Mouse (Mus musculus): ENCODE measurements around the gene Eloa. TPM values are rescaled to one million over a fixed set of nuclear protein-coding genes. Genes with fewer than 3 reads are reported as not detected.
"Not testable (repeated sequence)": the region's sequence is repeated elsewhere in the genome, so short reads cannot be mapped to it uniquely, and the experiment has no call there.

The Eloa gene
- polyA plus RNA-seq, 1 experiment from 2014 or later = 29.7 TPM

GRCm38 (mm10) chr4:135980223-135980622, 41.3 kb downstream of the Eloa start:
- WGBS = 91% methylated on average over 4 of the region's 5 CpGs
- peaks cover 19% of the 10 kb centered on the region for H3K36me3 ChIP-seq (ENCODE audit: control insufficient read depth, insufficient read depth, low read length)
- ATAC-seq (ENCODE audit: low read depth); H3K4me2 ChIP-seq (ENCODE audit: low read depth, low read length); H3K9me3 ChIP-seq (ENCODE audit: control insufficient read depth, low read length); H3K27me3 ChIP-seq (ENCODE audit: control insufficient read depth, insufficient read depth, low read length); H3K4me3 ChIP-seq (ENCODE audit: low read depth, low read length); H3K9ac ChIP-seq (replicated peaks; ENCODE audit: low read depth, low read length); H3K4me1 ChIP-seq (ENCODE audit: control insufficient read depth, insufficient read depth, low read length); H3K27ac ChIP-seq (ENCODE audit: low read depth, low read length): not testable (repeated sequence)

DNA sequence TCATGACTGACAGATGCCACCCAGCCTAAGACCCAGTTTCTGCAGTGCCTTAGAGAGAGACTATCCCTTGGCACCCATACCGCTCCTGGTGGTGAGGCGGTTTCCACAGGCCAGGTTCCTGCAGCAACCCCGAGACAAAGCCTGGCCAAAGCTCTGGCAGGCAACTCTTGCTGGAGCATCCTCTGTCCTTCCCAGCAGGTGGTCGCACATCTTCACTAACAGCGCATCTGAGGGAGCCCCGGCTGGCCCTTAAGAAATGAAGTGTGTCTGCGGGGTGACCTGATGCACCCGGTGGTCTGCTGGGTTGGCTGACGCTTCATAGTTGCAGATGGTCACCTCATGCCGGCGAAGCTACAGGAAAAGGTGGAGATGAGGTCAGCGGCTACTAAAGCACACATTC, 45.4 kb downstream of the Eloa start:
- no peaks in the 10 kb centered on the region for H3K9me3 ChIP-seq (ENCODE audit: control insufficient read depth, low read length)
- no peaks in the 10 kb centered on the region for H3K27me3 ChIP-seq (ENCODE audit: control insufficient read depth, insufficient read depth, low read length)
- peaks cover 19% of the 10 kb centered on the region for H3K36me3 ChIP-seq (ENCODE audit: control insufficient read depth, insufficient read depth, low read length)
- WGBS = 92% methylated on average over 12 of the region's 12 CpGs
- no peak overlapping the region for H3K9ac ChIP-seq (replicated peaks; ENCODE audit: low read depth, low read length)
- no peak for ATAC-seq (ENCODE audit: low read depth)
- H3K4me2 ChIP-seq (ENCODE audit: low read depth, low read length) = no peak overlapping the region
- peaks cover 9% of the 10 kb centered on the region for H3K4me1 ChIP-seq (ENCODE audit: control insufficient read depth, insufficient read depth, low read length)
- H3K4me3 ChIP-seq (ENCODE audit: low read depth, low read length) = no peak overlapping the region
- H3K27ac ChIP-seq (ENCODE audit: low read depth, low read length) = no peak overlapping the region

- no peak for ATAC-seq (ENCODE audit: low read depth)
- H3K27me3 ChIP-seq (ENCODE audit: control insufficient read depth, insufficient read depth, low read length) = no peaks in the 10 kb centered on the region
- H3K27ac ChIP-seq (ENCODE audit: low read depth, low read length) = peak overlapping the region; percentile 55
- no peaks in the 10 kb centered on the region for H3K9me3 ChIP-seq (ENCODE audit: control insufficient read depth, low read length)
- WGBS = 78% methylated on average over 13 of the region's 13 CpGs
- peaks cover 34% of the 10 kb centered on the region for H3K36me3 ChIP-seq (ENCODE audit: control insufficient read depth, insufficient read depth, low read length)
- H3K9ac ChIP-seq (replicated peaks; ENCODE audit: low read depth, low read length) = peak overlapping the region; percentile 80; the same call in 1 of the 2 replicates
- H3K4me2 ChIP-seq (ENCODE audit: low read depth, low read length) = peak overlapping the region; percentile 92
- peaks cover 9% of the 10 kb centered on the region for H3K4me1 ChIP-seq (ENCODE audit: control insufficient read depth, insufficient read depth, low read length)
- peak overlapping the region; percentile 97 for H3K4me3 ChIP-seq (ENCODE audit: low read depth, low read length)
Measured at GRCm38 (mm10) chr4:135972911-135973811, 48.4 kb downstream of the Eloa start.

GRCm38 (mm10) chr4:135972556-135972906, 49.0 kb downstream of the Eloa start, which contains the start of gene Lypla2:
Gene Lypla2 (minus strand): TSS chr4:135972626.
- Histone ChIP-seq H3K36me3 (ENCODE audit: control insufficient read depth, insufficient read depth, low read length) (peaks cover 38% of the 10 kb centered on the region), H3K27me3 (ENCODE audit: control insufficient read depth, insufficient read depth, low read length) (no peaks in the 10 kb centered on the region), H3K9ac (replicated peaks; ENCODE audit: low read depth, low read length) (peak within 1 kb of the TSS; percentile 80), H3K27ac (ENCODE audit: low read depth, low read length) (peak within 1 kb of the TSS; percentile 55), H3K9me3 (ENCODE audit: control insufficient read depth, low read length) (no peaks in the 10 kb centered on the region), H3K4me2 (ENCODE audit: low read depth, low read length) (peak within 1 kb of the TSS; percentile 92), H3K4me1 (ENCODE audit: control insufficient read depth, insufficient read depth, low read length) (peaks cover 9% of the 10 kb centered on the region), H3K4me3 (ENCODE audit: low read depth, low read length) (peak within 1 kb of the TSS; percentile 97)
- under 1% methylated on average over 19 of the region's 19 CpGs for WGBS
- peak; percentile 79 for ATAC-seq (ENCODE audit: low read depth)

GRCm38 (mm10) chr4:135971805-135972555, 49.6 kb downstream of the Eloa start:
- H3K4me3 ChIP-seq (ENCODE audit: low read depth, low read length) = peak overlapping the region; percentile 97

GRCm38 (mm10) chr4:135970585-135970984, 51.0 kb downstream of the Eloa start:
- Histone ChIP-seq H3K4me2 (ENCODE audit: low read depth, low read length) (peak overlapping the region; percentile 9; the same call in 1 of the 2 replicates), H3K27ac (ENCODE audit: low read depth, low read length) (no peak overlapping the region), H3K4me3 (ENCODE audit: low read depth, low read length) (no peak overlapping the region), H3K4me1 (ENCODE audit: control insufficient read depth, insufficient read depth, low read length) (peaks cover 9% of the 10 kb centered on the region), H3K9ac (replicated peaks; ENCODE audit: low read depth, low read length) (no peak overlapping the region), H3K27me3 (ENCODE audit: control insufficient read depth, insufficient read depth, low read length) (no peaks in the 10 kb centered on the region), H3K9me3 (ENCODE audit: control insufficient read depth, low read length) (no peaks in the 10 kb centered on the region), H3K36me3 (ENCODE audit: control insufficient read depth, insufficient read depth, low read length) (peaks cover 35% of the 10 kb centered on the region)
- WGBS = 95% methylated on average over 11 of the region's 11 CpGs
- ATAC-seq (ENCODE audit: low read depth) = no peak

More at GRCm38 (mm10) chr4:135971805-135972555, 49.6 kb downstream of the Eloa start:
- peak; percentile 42; the same call in 1 of the 2 replicates for ATAC-seq (ENCODE audit: low read depth)
- Histone ChIP-seq H3K27me3 (ENCODE audit: control insufficient read depth, insufficient read depth, low read length) (no peaks in the 10 kb centered on the region), H3K4me1 (ENCODE audit: control insufficient read depth, insufficient read depth, low read length) (peaks cover 9% of the 10 kb centered on the region), H3K27ac (ENCODE audit: low read depth, low read length) (peak overlapping the region; percentile 55), H3K9me3 (ENCODE audit: control insufficient read depth, low read length) (no peaks in the 10 kb centered on the region), H3K36me3 (ENCODE audit: control insufficient read depth, insufficient read depth, low read length) (peaks cover 41% of the 10 kb centered on the region), H3K4me2 (ENCODE audit: low read depth, low read length) (peak overlapping the region; percentile 92), H3K9ac (replicated peaks; ENCODE audit: low read depth, low read length) (peak overlapping the region; percentile 80)
- WGBS = under 1% methylated on average over 35 of the region's 35 CpGs

DNA sequence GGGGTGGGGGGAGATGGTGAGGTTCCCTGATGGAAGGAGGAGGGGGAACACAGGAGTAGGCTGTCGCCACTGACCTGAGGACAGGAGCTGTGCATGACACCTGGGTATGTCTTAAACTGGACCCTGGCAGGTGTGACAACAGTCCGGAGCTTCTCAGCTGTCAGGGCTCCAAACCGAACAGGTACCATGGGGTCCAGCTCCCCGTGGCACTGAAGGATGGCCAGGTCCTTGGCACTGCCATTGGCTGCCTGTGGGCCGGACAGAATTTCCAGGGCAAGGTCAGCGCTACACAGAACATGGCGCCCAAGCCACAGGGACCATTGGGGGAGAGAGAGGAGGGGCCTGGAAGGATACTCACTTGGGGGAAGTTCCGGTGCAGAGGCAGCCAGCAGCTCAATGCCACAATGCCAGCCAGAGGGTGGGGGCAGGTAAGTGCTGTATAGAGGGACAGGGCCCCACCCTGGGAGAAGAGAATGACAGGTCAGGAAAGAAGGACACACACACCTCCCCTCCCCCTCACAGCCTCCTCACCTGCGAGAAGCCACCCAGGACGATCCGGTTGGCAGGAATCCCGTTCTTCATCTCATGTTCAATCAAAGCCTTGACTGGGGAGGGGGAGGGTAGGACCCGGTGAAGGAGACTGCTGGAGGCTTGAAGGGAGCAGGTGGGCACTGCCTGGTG, 52.4 kb downstream of the Eloa start:
- Histone ChIP-seq H3K27me3 (ENCODE audit: control insufficient read depth, insufficient read depth, low read length) (no peaks in the 10 kb centered on the region), H3K4me1 (ENCODE audit: control insufficient read depth, insufficient read depth, low read length) (peaks cover 17% of the 10 kb centered on the region), H3K9ac (replicated peaks; ENCODE audit: low read depth, low read length) (no peak overlapping the region), H3K27ac (ENCODE audit: low read depth, low read length) (no peak overlapping the region), H3K36me3 (ENCODE audit: control insufficient read depth, insufficient read depth, low read length) (peaks cover 31% of the 10 kb centered on the region), H3K4me2 (ENCODE audit: low read depth, low read length) (no peak overlapping the region), H3K9me3 (ENCODE audit: control insufficient read depth, low read length) (no peaks in the 10 kb centered on the region), H3K4me3 (ENCODE audit: low read depth, low read length) (no peak overlapping the region)
- ATAC-seq (ENCODE audit: low read depth) = no peak
- WGBS = 93% methylated on average over 13 of the region's 13 CpGs

GRCm38 (mm10) chr4:135968271-135968869, 53.2 kb downstream of the Eloa start:
- WGBS = 79% methylated on average over 19 of the region's 19 CpGs
- ATAC-seq (ENCODE audit: low read depth) = no peak
- peaks cover 31% of the 10 kb centered on the region for H3K36me3 ChIP-seq (ENCODE audit: control insufficient read depth, insufficient read depth, low read length)
- no peaks in the 10 kb centered on the region for H3K9me3 ChIP-seq (ENCODE audit: control insufficient read depth, low read length)
- H3K27ac ChIP-seq (ENCODE audit: low read depth, low read length) = no peak overlapping the region
- peaks cover 18% of the 10 kb centered on the region for H3K4me1 ChIP-seq (ENCODE audit: control insufficient read depth, insufficient read depth, low read length)
- H3K27me3 ChIP-seq (ENCODE audit: control insufficient read depth, insufficient read depth, low read length) = no peaks in the 10 kb centered on the region
- H3K4me2 ChIP-seq (ENCODE audit: low read depth, low read length) = no peak overlapping the region
- no peak overlapping the region for H3K9ac ChIP-seq (replicated peaks; ENCODE audit: low read depth, low read length)
- no peak overlapping the region for H3K4me3 ChIP-seq (ENCODE audit: low read depth, low read length)
